Mouse (Mus musculus) thymus, adult 2 months (tissue): ENCODE data around the gene Hsd17b14.

Source experiments
- CTCF ChIP-seq: fragments of 200-500 bp; IDR thresholded peaks from 2 replicates; pipeline ENCODE4 v1.5.1; 2012; ENCODE audit warnings: mild to moderate bottlenecking, control low read depth, low read length, moderate library complexity, borderline replicate concordance; ENCODE audit not compliant: control insufficient read depth, poor library complexity, insufficient read depth; ENCODE audit errors: extremely low read depth
- POLR2A ChIP-seq: fragments of 200-500 bp; IDR thresholded peaks from 2 replicates; pipeline ENCODE4 v1.6.1; 2012; ENCODE audit warnings: mild to moderate bottlenecking, low read length, control low read depth, moderate library complexity; ENCODE audit not compliant: control insufficient read depth, poor library complexity, insufficient read depth; ENCODE audit errors: extremely low read depth

- TF ChIP-seq POLR2A: no peak
- TF ChIP-seq CTCF: no peak
Measured at GRCm38 (mm10) chr7:45522957-45523676, 31.6 kb upstream of the Hsd17b14 start.
